Mouse (Mus musculus) hematopoietic stem cell, adult 5-6 weeks (primary cell): ENCODE results near the gene Cd83. TPM values are rescaled to one million over a fixed set of nuclear protein-coding genes. Genes with fewer than 3 reads are reported as not detected.
A peak's percentile ranks its signal among the peaks of the same experiment; 100 is the strongest.

Experiments used
- ATAC-seq, 2 experiments: fragments of 125-278 bp in 1 of 2; replicated peaks in 1 of 2; 2 replicates each; pipeline ENCODE4 v1.8.0; 2016 to 2017; ENCODE audit warnings: inconsistent platforms in 2 of 2, mild to moderate bottlenecking in 2 of 2, moderate number of reproducible peaks in 2 of 2, low read depth in 1 of 2, moderate TSS enrichment in 1 of 2; ENCODE audit not compliant: low FRiP score in 2 of 2, poor library complexity in 2 of 2, severe bottlenecking in 2 of 2, insufficient read depth in 1 of 2, low TSS enrichment in 1 of 2
- total RNA-seq: library from RNA; stranded (forward); fragments of 172-1452, 232-1000 nt; gene quantifications from 2 replicates; pipeline ENCODE4 v1.2.3, GENCODE M21; 2017

Cd83 gene
- total RNA-seq, 1 experiment from 2014 or later, result 2.7 TPM

- no peak for ATAC-seq
Observed at GRCm38 (mm10) chr13:43798655-43799054, 14.1 kb downstream of the Cd83 start.

GRCm38 (mm10) chr13:43800136-43800535, 15.6 kb downstream of the Cd83 start:
- ATAC-seq, result no peak

DNA sequence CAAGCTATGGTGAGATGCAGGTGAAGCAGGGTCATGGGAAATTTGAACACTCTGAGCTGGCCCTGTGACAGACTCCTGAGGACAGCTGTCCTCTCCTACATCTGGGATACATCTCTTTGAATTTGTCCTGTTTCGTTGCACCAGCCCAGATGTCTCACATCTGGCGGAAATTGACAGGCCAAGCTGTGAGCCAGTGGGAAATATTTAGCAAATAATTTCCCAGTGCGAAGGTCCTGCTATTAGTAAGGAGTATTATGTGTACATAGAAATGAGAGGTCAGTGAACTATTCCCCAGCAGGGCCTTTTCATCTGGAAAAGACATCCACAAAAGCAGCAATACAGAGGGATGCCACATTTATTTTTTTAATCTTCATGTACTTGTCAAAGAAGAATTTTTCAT, 17.4 kb downstream of the Cd83 start:
- ATAC-seq, result no peak

DNA sequence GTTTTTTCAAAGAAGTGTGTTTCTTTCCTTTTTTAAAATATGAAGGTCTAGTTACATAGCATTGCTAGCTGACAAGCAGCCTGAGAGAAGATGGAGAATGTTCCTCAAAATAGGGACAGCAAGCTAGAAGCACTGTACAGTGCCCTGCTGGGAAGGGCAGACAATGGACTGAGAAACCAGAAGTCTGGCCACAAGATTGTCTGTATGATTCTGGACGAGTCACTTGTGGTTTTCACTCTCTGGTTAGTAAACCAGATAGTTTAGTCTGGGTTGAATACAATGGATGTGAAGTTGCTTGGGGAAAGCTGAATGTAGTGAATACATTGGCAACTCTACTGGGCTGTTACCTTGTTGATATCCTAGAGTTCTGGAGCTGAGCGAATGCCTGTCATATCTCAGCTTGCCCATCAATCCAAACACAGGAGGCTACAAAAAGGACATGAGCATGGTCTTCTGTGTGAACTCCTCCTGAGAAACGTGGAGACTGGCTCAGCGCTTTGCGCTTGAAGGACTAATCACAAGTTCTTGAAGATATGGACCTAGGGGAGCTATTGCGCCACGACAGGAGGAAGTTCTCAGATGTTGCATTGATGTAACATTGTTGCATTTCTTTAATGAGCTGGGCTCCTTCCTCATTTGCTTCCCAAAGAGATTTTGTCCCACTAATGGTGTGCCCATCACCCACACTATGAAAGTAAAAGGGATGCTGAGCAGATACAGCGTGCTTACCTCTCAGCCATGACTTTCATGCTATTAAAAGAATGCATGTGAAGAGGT, 18.0 kb downstream of the Cd83 start:
- ATAC-seq, result peak in 1 of 2 experiments; percentile 14; a peak in 1 of 4 replicates

- ATAC-seq, result no peak
Observed at GRCm38 (mm10) chr13:43804648-43805047, 20.1 kb downstream of the Cd83 start.

- no peak for ATAC-seq
Observed at GRCm38 (mm10) chr13:43805159-43805758, 20.7 kb downstream of the Cd83 start.

- ATAC-seq, result no peak
Observed at GRCm38 (mm10) chr13:43806371-43807271, 22.0 kb downstream of the Cd83 start.

DNA sequence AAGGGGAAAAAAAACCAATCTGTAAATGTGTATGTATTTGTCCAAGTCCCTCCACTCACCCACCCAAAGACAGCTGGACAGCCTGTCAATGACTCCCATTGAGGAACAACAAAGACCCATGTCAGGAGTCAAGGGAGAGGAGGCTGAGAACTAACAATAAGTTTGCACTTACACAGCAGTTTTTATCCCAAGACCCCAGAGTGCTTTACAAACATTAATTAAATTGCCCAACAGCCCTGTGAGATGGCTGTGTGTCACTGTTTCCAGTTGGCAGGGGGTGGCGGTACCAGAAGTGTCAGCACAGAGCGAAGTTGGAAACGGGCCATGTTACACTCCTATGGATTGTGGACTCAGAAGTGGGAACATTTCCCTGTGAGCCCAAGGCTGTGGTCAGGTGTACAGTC, 22.7 kb downstream of the Cd83 start:
- ATAC-seq, result no peak

DNA sequence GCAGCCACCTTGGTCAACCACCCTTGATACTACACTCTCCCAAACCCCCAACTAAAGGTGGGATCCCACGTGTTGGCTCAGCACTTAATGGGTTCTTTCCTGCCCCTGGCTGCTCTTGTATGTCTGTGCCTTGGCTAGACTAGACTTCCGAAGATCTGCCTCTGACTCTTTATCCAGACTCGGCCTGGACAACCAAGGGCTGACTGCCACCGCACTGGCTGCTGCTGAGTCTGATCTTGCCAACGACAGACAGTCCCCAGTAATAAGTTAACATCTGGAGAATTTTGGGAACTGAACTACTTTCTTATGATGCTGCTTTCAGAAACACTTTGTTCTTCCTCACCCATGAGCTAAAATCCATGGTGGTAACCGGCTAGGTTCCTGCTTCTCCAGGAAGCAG, 26.0 kb downstream of the Cd83 start:
- no peak for ATAC-seq

GRCm38 (mm10) chr13:43811835-43812234, 27.3 kb downstream of the Cd83 start:
- no peak for ATAC-seq

DNA sequence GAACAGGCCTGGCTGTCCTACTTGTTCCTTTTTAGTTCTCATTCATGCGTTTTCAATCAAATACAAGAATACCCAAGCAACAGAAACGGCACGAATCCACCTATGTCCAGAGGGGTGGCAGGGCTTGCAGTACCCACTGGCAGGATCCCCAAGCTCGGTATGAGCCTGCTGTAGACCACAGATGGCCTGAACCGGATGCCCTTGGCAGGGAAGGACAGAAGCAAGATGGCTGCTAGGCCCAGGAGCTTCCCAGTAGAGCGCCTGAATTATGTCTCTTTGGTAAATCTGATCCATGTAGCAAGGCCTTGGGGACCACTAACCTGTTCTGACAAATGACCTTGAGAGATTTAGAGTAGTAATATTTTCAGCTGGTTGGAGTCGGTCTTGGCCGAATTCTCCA, 28.9 kb downstream of the Cd83 start:
- ATAC-seq, result no peak

DNA sequence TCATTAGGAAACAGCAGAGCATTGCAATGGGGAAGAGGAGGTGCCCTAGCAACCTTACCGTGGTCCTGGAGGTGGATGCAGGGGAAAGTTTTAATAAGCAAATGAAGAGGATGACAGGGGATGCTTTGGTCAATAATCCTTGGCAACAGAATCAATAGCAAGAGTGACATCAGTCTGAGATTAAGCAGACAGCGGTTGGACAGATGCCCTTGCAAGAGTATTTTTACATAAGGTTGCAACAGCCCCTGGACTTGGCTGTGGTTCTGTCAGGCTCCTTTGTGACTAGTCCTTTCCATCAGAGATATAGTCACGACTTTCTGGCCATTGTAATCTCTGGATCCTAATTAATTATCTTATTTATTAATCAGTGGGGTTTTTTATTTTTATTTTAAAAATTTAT, 32.9 kb downstream of the Cd83 start:
- ATAC-seq, result no peak

DNA sequence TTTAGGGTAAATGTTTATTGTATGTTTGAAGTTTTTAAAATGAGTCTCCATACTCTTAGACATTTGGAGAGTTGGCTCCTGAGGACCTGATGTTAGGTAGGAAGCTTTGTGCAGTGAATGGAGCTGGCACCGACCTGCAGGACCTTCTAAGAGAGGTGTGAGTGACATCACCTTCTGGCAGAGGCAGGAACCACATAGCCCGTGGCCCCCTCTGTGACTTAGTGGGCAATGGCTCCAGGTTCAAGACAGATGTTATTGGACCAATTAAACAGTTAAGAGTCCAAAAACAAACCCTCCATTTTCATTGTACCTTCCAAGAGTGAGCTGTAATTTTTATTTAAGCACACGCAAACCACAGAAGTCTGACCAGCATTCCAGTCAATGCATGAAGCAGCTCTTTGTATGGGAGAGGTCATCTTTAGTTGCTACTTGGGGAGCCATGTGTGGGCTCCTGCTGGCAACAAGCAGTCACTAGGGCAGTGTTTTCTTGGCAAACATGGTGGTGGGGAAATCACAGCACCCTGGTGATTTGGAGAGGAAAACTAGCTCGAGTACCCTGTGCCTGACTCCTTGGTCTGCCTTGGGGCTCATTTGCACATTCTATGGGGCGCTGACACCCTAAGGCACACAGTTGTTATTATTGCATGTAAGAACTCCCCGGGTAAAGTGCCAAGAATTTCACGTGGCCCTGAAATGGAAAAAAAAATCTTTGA, 33.9 kb downstream of the Cd83 start:
- ATAC-seq, result no peak

- no peak for ATAC-seq
Observed at GRCm38 (mm10) chr13:43819020-43819310, 34.4 kb downstream of the Cd83 start.

GRCm38 (mm10) chr13:43820071-43820470, 35.5 kb downstream of the Cd83 start:
- ATAC-seq, result no peak

DNA sequence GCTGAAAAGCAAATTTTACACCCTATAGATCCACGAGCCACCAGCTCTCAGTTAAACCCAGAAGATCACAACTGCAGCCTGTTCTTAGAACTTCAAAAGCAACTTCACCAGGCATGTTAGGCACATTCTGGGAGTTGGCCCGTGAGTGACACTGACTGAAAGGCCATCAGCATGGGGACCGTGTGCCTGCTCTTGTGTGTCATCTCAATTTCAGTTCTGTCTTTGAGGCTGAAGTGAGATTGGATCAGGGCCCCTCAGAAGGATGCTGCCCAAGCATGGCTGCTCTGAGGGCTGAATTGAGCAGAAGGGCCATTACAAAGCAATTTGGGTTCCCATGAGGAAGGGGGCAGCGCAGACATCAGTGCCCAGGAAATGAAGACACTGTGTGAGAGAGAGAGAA, 37.7 kb downstream of the Cd83 start:
- ATAC-seq, result no peak

GRCm38 (mm10) chr13:43828648-43829047, 44.1 kb downstream of the Cd83 start:
- ATAC-seq, result no peak
